Mouse (Mus musculus): ENCODE results near the gene Hist2h3c2. TPM values are rescaled to one million over a fixed set of nuclear protein-coding genes. Genes with fewer than 3 reads are reported as not detected.
"Not testable (repeated sequence)": the region's sequence is repeated elsewhere in the genome, so short reads cannot be mapped to it uniquely, and the experiment has no call there.

Gene Hist2h3c2
- polyA plus RNA-seq, 1 experiment from 2014 or later: 8.8 TPM

DNA sequence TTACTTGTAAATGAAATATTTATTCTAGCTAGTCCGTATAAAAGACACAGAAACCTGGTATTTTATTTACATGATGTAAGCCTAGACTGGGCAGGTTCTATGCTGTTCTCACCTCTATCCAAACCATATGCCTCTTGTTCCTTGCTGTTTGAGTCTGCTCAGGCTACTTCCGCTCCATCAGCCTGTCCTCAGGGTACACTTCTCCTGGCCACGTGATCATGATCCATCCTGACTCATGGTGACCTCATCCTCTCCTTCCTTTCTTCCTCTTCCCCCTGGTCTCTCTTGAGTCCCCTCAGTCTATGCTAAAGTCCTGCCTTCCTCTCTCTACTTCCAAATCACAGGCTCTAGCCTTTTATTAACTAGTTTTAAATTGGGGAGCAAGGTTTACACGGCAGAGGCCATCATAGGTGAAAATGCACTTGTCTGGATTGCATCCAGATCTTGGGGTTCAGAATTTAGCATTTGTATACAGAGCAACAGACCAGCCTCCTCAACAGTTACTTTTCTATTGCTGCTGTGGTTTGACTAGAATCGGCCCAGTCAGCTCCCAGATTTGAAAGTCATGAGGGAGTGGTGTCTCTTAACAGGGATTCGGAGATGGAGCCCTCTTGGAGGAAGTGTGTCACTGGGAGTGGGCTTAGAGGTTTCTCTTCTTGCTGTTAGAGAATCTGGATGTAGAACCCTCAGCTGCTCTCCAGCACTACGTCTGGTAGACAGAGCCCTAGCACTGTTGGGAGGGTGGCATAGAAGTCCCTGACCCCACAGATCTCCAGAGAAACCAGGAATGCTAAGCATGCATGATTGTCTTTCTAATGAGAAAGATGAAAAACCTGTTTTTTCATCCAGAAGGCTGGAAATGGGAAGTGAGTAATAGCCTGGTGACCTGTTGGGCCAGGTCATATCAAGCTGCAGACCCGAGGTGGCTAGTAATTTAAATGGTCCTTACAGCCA, 12.0 kb downstream of the Hist2h3c2 start:
- Histone ChIP-seq H3K4me2 (replicated peaks) (no peak overlapping the region), H3K27me3 (no peaks in the 10 kb centered on the region), H3K27ac (no peak overlapping the region), H3K4me1 (peaks cover 24% of the 10 kb centered on the region), H3K9me3 (no peaks in the 10 kb centered on the region), H3K9ac (peak overlapping the region; percentile 43), H3K36me3 (no peaks in the 10 kb centered on the region), H3K4me3 (no peak overlapping the region)
- no peak for ATAC-seq (ENCODE audit: low FRiP score, low read depth)
- 68% methylated on average over 8 of the region's 8 CpGs for WGBS

DNA sequence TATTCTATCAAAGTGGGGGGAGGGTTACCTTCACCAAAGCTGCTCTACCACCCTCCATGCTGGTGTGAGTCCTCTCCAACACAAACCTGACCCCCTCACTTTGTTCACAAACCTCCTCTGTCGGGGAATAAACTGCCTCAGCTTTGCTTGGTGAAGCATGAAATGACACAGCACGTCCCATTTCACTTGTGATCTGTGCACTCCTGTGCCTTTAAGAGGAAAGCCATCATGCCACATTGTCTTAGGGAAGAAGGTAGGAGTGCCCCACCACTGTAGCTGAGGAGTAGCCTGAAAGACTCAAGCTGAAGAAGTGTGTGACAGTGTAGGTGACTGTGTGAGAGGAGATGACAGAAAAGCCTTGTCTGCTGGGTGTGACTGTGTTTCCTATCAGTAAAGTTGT, 13.5 kb downstream of the Hist2h3c2 start:
- H3K4me2 ChIP-seq (replicated peaks): no peak overlapping the region
- 62% methylated on average over 2 of the region's 2 CpGs for WGBS
- H3K4me1 ChIP-seq: peaks cover 29% of the 10 kb centered on the region
- H3K27me3 ChIP-seq: no peaks in the 10 kb centered on the region
- ATAC-seq (ENCODE audit: low FRiP score, low read depth): no peak
- no peak overlapping the region for H3K4me3 ChIP-seq
- no peak overlapping the region for H3K9ac ChIP-seq
- H3K9me3 ChIP-seq: no peaks in the 10 kb centered on the region
- no peak overlapping the region for H3K27ac ChIP-seq
- H3K36me3 ChIP-seq: no peaks in the 10 kb centered on the region

DNA sequence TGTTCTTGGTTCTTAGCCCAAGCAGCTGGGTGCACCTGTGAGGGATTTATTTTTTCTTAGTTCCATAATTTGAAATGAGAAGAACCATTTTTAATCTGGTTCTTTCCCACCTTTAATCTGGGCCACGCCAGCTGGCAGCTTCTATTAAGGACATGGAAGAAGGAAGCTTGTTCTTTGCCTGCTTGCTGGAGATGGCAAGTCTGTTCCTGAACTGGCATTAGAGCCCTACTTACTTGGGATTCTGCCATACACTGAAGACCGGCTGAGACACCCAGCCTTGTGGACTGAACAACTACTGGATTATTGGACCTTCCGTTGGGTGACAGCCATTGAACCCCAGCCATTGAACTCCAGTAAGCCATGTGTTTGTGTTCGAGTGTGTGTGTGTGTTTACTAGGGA, 16.2 kb downstream of the Hist2h3c2 start:
- Histone ChIP-seq H3K36me3 (no peaks in the 10 kb centered on the region), H3K27me3 (no peaks in the 10 kb centered on the region), H3K9me3 (no peaks in the 10 kb centered on the region), H3K4me2 (replicated peaks) (peak overlapping the region; percentile 79), H3K4me1 (peaks cover 36% of the 10 kb centered on the region), H3K4me3 (no peak overlapping the region), H3K27ac (no peak overlapping the region; the same call in 1 of the 2 replicates), H3K9ac (no peak overlapping the region)
- whole genome bisulfite sequencing: 91% methylated on average over 4 of the region's 4 CpGs
- ATAC-seq (ENCODE audit: low FRiP score, low read depth): no peak

DNA sequence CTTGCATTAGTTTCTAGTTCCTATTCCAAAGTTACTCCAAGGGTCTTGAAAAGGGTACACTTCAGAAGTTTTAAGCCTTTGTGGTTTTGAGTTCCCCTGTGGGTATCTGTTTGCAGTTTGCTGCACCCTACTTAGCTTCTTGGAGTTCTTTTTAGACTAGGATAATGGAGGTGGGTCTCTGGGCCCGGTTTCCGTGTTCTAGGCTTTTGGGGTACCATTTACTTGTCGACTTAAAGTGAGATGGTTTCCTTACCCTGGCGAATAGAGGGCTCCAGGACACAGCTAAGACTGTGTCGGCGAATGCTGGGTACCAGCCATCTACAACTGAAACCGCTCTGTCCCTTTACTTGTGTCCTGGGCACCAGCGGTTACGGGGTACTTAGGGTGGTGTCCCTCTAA, 17.3 kb downstream of the Hist2h3c2 start:
- Histone ChIP-seq H3K4me2 (replicated peaks) (peak overlapping the region; percentile 79), H3K9ac (peak overlapping the region; percentile 92), H3K4me3 (peak overlapping the region; percentile 63), H3K36me3 (no peaks in the 10 kb centered on the region), H3K9me3 (no peaks in the 10 kb centered on the region), H3K4me1 (peaks cover 32% of the 10 kb centered on the region), H3K27me3 (no peaks in the 10 kb centered on the region), H3K27ac (peak overlapping the region; percentile 99)
- no peak for ATAC-seq (ENCODE audit: low FRiP score, low read depth)
- 24% methylated on average over 9 of the region's 9 CpGs for WGBS

DNA sequence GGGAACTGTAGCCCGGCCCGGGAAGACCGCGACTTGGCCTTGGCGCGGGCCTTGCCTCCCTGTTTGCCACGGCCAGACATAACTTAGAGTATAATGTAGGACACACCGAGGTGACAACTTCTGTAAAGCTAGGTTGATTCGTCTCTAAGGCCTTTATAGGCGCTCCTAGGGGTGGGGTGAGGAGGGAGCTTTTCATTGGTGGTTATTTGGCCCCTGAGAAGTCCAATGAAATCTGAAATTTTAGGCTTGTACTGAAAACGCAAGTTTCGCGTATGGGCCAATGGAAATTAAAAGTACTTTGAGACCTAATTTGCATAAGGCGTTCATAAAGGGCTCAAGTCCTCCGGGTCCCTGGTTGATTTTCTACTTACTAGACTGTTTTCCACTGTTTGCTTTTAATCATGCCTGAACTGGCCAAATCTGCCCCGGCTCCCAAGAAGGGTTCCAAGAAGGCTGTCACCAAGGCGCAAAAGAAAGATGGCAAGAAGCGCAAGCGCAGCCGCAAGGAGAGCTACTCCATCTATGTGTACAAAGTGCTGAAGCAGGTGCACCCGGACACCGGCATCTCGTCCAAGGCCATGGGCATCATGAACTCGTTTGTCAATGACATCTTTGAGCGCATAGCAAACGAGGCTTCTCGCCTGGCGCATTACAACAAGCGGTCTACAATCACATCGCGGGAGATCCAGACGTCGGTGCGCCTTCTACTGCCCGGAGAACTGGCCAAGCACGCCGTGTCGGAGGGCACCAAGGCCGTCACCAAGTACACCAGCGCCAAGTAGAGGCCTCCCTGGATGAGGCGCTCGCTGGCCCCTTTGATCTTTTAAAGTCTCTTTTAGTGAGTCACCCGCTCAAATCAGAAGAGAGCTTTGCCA, 17.9 kb downstream of the Hist2h3c2 start, which contains the start of the genes Hist2h2ac and Hist2h2be:
Hist2h2ac (minus strand) TSS at position 116 of the 875 bp plus-strand sequence.
Hist2h2be (plus strand) TSS at position 355 of the 875 bp plus-strand sequence.
- peak; percentile 90 for ATAC-seq (ENCODE audit: low FRiP score, low read depth)
- H3K4me3 ChIP-seq: peak within 1 kb of the TSS; percentile 63

DNA sequence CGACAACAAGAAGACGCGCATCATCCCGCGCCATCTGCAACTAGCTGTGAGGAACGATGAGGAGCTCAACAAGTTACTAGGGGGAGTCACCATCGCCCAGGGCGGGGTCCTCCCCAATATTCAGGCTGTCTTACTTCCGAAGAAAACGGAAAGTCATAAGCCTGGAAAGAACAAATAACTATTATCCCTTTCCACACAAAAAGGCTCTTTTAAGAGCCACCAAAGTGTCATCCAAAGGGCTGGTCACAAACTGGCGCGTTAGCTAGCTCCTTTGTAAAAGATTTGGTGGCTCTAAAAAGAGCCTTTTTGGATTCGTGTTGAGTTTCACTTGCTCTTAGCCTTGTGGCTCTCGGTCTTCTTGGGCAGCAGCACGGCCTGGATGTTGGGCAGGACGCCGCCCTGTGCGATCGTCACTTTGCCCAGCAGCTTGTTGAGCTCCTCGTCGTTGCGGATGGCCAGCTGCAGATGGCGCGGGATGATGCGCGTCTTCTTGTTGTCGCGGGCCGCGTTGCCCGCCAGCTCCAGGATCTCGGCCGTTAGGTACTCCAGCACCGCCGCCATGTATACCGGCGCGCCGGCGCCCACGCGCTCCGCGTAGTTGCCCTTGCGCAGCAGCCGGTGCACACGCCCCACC, 18.7 kb downstream of the Hist2h3c2 start:
- H3K36me3 ChIP-seq; ATAC-seq (ENCODE audit: low FRiP score, low read depth); H3K27me3 ChIP-seq; H3K9me3 ChIP-seq: not testable (repeated sequence)
- WGBS: under 1% methylated on average over 31 of the region's 47 CpGs
- peak overlapping the region; percentile 92 for H3K9ac ChIP-seq
- peak overlapping the region; percentile 63 for H3K4me3 ChIP-seq
- peak overlapping the region; percentile 79 for H3K4me2 ChIP-seq (replicated peaks)
- H3K4me1 ChIP-seq: peaks cover 27% of the 10 kb centered on the region
- peak overlapping the region; percentile 99 for H3K27ac ChIP-seq

More for the DNA sequence above, 17.9 kb downstream of the Hist2h3c2 start, which contains the start of the genes Hist2h2ac and Hist2h2be:
- WGBS: under 1% methylated on average over 43 of the region's 43 CpGs
- Histone ChIP-seq H3K36me3 (no peaks in the 10 kb centered on the region), H3K9ac (peak within 1 kb of the TSS; percentile 92), H3K9me3 (no peaks in the 10 kb centered on the region), H3K27ac (peak within 1 kb of the TSS; percentile 99), H3K27me3 (no peaks in the 10 kb centered on the region), H3K4me1 (peaks cover 28% of the 10 kb centered on the region), H3K4me2 (replicated peaks) (peak within 1 kb of the TSS; percentile 79)

DNA sequence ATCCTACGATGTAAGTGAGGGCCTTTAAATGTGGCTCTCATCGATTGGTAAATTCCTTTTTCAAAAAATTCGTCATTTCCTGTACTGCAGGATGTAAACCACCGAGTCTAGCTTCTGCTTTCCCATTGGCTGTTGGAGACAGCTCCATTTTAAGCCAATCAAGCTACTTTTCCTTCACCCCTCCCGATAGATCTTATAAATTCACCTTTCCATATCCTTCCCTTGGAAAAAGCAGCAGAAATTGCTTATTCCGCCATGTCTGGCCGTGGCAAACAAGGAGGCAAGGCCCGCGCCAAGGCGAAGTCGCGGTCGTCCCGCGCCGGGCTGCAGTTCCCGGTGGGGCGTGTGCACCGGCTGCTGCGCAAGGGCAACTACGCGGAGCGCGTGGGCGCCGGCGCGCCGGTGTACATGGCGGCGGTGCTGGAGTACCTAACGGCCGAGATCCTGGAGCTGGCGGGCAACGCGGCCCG, 19.2 kb downstream of the Hist2h3c2 start, which contains the start of the genes Bola1 and Hist2h2ab:
Bola1 (minus strand) TSS at position 49 of the 470 bp plus-strand sequence.
Hist2h2ab (plus strand) TSS at position 205 of the 470 bp plus-strand sequence.
- Histone ChIP-seq H3K9ac (peak within 1 kb of the TSS; percentile 92), H3K27ac (peak within 1 kb of the TSS; percentile 99), H3K4me1 (peaks cover 27% of the 10 kb centered on the region), H3K36me3 (no peaks in the 10 kb centered on the region), H3K4me3 (peak within 1 kb of the TSS; percentile 63), H3K9me3 (no peaks in the 10 kb centered on the region), H3K27me3 (no peaks in the 10 kb centered on the region), H3K4me2 (replicated peaks) (peak within 1 kb of the TSS; percentile 79)
- ATAC-seq (ENCODE audit: low FRiP score, low read depth): peak; percentile 87
- under 1% methylated on average over 36 of the region's 37 CpGs for WGBS

DNA sequence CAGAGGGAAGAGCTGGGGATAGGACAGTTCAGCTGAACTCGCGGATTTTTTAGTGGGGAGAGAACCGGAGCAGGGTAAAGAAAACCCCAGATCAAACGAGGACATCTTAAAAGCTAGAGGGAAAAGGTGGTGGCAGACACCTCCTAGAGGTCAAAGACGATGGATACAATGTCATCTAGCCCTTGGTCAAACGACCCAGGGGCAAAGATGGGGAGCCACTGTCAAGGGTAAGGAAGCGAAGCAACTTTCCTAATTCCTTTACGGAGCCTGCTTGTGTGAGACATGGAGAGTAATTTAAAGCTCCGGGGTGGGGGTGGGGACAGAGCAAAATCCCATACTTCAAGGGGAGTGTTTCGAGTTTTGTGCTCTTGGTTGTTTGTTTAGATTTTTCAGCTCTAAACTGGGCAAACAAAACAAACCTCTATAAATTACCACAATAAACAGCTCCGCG, 19.7 kb downstream of the Hist2h3c2 start:
- H3K36me3 ChIP-seq: no peaks in the 10 kb centered on the region
- H3K27me3 ChIP-seq: no peaks in the 10 kb centered on the region
- peak; percentile 13; the same call in 1 of the 2 replicates for ATAC-seq (ENCODE audit: low FRiP score, low read depth)
- H3K9ac ChIP-seq: peak overlapping the region; percentile 72
- WGBS: under 1% methylated on average over 12 of the region's 12 CpGs
- no peaks in the 10 kb centered on the region for H3K9me3 ChIP-seq
- peak overlapping the region; percentile 99 for H3K27ac ChIP-seq
- H3K4me3 ChIP-seq: peak overlapping the region; percentile 63
- peak overlapping the region; percentile 79 for H3K4me2 ChIP-seq (replicated peaks)
- H3K4me1 ChIP-seq: peaks cover 27% of the 10 kb centered on the region

DNA sequence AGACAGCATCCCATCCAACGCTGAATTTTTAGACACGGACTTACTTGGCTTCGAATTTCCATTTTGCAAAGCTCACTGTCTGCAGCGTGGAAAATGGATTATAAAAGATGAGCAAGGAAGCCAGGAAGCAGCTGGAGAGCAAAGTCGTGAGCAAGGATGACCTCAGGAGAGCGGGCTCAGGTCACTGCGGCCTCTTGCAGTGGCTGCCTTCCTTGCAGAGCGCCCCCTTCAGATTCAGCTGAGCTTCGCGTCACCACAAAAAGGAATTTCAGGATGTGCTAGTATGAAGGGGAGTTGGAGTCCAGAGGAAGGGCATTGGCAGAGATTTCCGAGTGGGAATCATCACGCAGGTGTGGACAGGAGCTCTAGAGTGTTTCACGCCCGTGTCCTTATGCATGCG, 29.7 kb downstream of the Hist2h3c2 start:
- Histone ChIP-seq H3K36me3 (no peaks in the 10 kb centered on the region), H3K4me3 (no peak overlapping the region), H3K4me2 (replicated peaks) (no peak overlapping the region), H3K9ac (0 out of 2 replicates have a peak overlapping the region, but pooled peaks have one; percentile 8), H3K4me1 (no peaks in the 10 kb centered on the region), H3K9me3 (no peaks in the 10 kb centered on the region), H3K27ac (no peak overlapping the region), H3K27me3 (peaks cover 3% of the 10 kb centered on the region; the same call in 1 of the 2 replicates)
- WGBS: 27% methylated on average over 15 of the region's 15 CpGs
- ATAC-seq (ENCODE audit: low FRiP score, low read depth): no peak

DNA sequence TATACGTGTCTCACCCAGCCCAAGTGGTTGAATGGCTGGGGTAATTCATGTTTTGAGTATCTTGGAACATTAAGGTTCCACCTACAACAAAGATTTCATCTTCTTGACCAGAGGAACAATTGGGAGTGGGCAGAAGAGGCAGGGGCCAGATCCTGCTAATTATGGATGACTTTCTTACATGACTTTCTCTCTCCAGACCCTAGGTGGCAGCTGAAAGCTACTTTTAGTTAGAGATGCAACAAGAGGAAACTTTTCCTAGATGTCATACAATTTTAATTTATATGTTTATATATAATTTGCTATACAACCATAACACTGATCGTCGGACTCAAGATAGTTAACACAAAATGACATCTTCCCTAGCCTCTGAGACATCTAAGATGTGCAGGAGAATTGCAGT, 31.1 kb downstream of the Hist2h3c2 start:
- ATAC-seq (ENCODE audit: low FRiP score, low read depth): no peak
- peaks cover 3% of the 10 kb centered on the region; the same call in 1 of the 2 replicates for H3K27me3 ChIP-seq
- no peak overlapping the region for H3K9ac ChIP-seq
- 87% methylated on average over 3 of the region's 3 CpGs for WGBS
- H3K4me1 ChIP-seq: no peaks in the 10 kb centered on the region
- H3K4me2 ChIP-seq (replicated peaks): no peak overlapping the region
- no peaks in the 10 kb centered on the region for H3K9me3 ChIP-seq
- no peak overlapping the region for H3K27ac ChIP-seq
- no peaks in the 10 kb centered on the region for H3K36me3 ChIP-seq
- no peak overlapping the region for H3K4me3 ChIP-seq

DNA sequence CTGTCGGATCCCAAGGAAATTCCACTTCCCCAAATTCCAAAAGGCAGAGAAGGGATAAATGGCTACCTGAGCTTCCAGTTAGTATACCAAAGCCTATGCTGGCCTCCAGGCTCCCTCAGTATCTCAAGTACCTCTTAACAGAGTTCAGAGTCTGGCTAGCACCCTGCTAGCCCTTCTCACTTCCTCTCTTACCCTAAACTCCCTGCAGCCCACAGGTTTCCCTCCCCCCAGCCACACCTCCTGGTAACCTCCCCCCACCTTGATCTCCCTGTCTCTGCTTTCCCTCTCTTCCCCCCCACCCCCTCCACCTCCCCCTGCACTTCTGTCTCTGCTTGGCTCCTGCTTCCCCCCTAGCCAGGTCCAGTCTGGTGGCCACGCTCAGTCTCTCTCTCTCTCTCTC, 39.2 kb downstream of the Hist2h3c2 start:
- Histone ChIP-seq H3K9ac (no peak overlapping the region), H3K4me2 (replicated peaks) (no peak overlapping the region), H3K27ac (no peak overlapping the region), H3K4me1 (peaks cover 14% of the 10 kb centered on the region), H3K36me3 (peaks cover 5% of the 10 kb centered on the region), H3K27me3 (no peaks in the 10 kb centered on the region), H3K4me3 (no peak overlapping the region), H3K9me3 (0 out of 2 replicates have a peak, but pooled peaks cover 5% of the 10 kb centered on the region)
- ATAC-seq (ENCODE audit: low FRiP score, low read depth): no peak
- WGBS: 42% methylated on average over 2 of the region's 2 CpGs
